Mouse (Mus musculus) liver, adult 2 months (tissue): ENCODE data around the gene Enkd1.

Experiments
- CTCF ChIP-seq: fragments of 200-500 bp; IDR thresholded peaks from 2 replicates; pipeline ENCODE4 v1.5.1; 2011; ENCODE audit warnings: low read depth, low read length, control low read depth
- POLR2A ChIP-seq: fragments of 200-500 bp; IDR thresholded peaks from 2 replicates; pipeline ENCODE4 v1.6.1; 2011; ENCODE audit warnings: low read length, control low read depth; ENCODE audit not compliant: insufficient read depth; ENCODE audit errors: extremely low read depth

- TF ChIP-seq CTCF, result no peak
- no peak for TF ChIP-seq POLR2A
These were observed 31.2 kb upstream of the Enkd1 start for GRCm38 (mm10) chr8:105739216-105739615.
